Mouse (Mus musculus) brain, embryonic 14.5 days (tissue): Measurements from ENCODE around the gene Mkln1. TPM values are rescaled to one million over a fixed set of nuclear protein-coding genes. Genes with fewer than 3 reads are reported as not detected.

Source experiments
- DNase-seq: peaks from one replicate; pipeline ENCODE4 v3.0.0-alpha.2; 2011; ENCODE audit warnings: low read depth
- CTCF ChIP-seq: fragments of 200-500 bp; IDR thresholded peaks from 2 replicates; pipeline ENCODE4 v1.5.1; 2012; ENCODE audit warnings: inconsistent platforms, mild to moderate bottlenecking, moderate library complexity, borderline replicate concordance; ENCODE audit not compliant: insufficient read depth, insufficient read length; ENCODE audit errors: extremely low read depth
- POLR2A ChIP-seq: fragments of 200-500 bp; IDR thresholded peaks from 2 replicates; pipeline ENCODE4 v1.6.1; 2012; ENCODE audit warnings: mild to moderate bottlenecking, inconsistent platforms, borderline replicate concordance; ENCODE audit not compliant: poor library complexity, insufficient read depth, insufficient read length, severe bottlenecking; ENCODE audit errors: extremely low read depth
- polyA plus RNA-seq: library from polyadenylated mRNA; depleted of rRNA; stranded (reverse); fragments of >200 nt; gene quantifications from 2 replicates; pipeline ENCODE4 v1.2.3, GENCODE M21; 2012

Mkln1 gene
- polyA plus RNA-seq, 1 experiment, result 47.9 TPM

DNA sequence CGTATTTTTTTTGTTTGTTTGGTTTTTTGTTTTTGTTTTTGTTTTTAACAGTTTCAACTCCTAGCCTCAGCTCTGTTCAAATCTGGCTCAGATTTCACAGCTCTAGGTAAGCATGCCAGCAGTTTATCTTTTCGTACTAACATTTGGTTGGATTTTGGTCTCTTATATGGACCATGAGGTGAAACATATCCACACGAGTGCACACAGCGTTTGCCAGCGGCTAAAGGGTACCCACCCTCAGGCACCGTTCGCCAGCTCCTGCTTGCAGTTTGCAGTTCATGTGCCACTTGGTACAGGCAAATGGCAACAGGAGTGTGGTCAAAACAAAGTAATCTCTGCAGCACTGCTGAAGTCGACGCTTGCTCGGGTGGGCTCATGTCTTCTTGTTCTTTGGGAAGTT is 101.3 kb downstream of the Mkln1 start:
- no peak for TF ChIP-seq POLR2A
- TF ChIP-seq CTCF, result no peak
- DNase-seq, result no peak

DNA sequence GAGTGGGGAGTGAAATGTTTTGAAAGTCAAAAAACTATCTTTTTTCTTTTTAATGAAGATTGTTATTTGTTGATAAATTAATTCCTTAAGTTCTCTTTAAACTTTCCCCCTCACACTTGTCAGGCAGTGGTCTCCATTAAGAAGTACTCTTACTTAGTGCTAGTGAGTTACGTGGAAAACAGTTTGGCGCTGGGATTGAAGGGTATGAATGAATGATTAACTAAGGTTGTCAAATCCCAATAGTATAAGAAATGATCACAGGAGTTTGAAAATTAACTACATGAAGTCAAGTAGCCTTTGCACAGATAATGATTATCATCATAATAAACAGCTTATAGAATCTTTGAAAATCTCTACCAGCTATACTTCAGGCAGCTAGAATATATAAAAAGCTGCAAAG is 101.7 kb downstream of the Mkln1 start:
- DNase-seq, result no peak
- TF ChIP-seq CTCF, result no peak
- TF ChIP-seq POLR2A, result no peak

DNA sequence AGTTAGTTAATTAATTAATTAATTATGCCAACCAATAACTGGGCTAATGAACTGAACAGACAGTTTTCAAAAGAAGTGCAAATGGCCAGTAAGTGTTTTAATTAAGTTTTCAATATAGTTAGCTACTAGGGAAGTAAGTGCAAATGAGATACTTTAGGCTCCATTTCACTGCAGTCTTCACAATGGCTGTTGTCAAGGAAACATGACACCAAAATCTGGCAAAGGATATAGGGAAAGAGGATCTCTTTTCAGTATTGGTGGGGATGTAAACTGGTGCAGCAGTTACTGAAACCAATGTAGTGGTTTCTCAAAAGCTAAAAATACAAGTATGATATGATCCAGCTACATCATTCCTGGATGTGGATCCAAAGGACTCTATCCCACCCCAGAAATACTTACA is 102.2 kb downstream of the Mkln1 start:
- DNase-seq, result peak; percentile 62
- TF ChIP-seq CTCF, result no peak
- no peak for TF ChIP-seq POLR2A

DNA sequence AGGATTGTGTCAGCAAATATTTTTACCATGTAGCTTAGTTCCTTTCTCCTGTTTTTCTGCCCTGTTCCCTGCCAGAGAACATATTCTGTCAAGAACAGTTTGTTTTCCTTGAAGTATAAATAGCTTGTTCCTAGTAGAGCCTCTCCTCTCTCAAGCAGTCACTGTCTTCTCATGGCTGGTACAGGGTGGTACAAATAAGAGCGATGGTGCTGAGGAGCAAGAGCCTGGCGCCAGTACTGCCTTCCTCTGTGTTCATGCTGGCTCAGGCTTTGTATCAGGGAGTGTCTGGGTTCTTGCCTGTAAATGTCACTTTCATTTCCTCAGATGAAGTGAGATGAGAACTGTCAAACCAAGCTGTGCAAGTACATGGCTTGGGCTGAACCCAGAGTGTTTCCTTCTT is 104.1 kb downstream of the Mkln1 start:
- DNase-seq, result no peak
- TF ChIP-seq CTCF (no peak), POLR2A (no peak)

DNA sequence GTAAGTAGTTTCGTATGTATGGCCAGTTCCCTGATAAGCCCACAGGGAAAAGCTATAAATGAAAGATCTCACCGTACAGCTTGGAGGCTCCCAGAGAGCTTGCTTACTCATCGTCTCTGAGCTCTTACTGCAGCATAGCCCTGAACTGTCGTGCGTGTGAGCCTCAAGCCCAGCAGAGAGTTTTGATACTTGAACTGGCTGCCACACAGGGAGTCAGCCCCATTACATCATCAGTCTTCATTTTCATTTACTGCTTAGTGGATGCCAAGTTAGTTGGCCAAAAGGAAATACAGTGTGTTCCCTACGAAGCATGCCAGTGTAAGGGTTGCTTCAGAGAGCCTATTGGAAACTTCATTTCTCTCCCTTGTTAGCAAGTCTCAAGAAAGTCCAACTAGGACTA is 115.2 kb downstream of the Mkln1 start:
- TF ChIP-seq POLR2A (no peak), CTCF (no peak)
- peak; percentile 38 for DNase-seq

GRCm38 (mm10) chr6:31517681-31518337 is 119.3 kb downstream of the Mkln1 start:
- TF ChIP-seq POLR2A (no peak), CTCF (no peak)
- no peak for DNase-seq

DNA sequence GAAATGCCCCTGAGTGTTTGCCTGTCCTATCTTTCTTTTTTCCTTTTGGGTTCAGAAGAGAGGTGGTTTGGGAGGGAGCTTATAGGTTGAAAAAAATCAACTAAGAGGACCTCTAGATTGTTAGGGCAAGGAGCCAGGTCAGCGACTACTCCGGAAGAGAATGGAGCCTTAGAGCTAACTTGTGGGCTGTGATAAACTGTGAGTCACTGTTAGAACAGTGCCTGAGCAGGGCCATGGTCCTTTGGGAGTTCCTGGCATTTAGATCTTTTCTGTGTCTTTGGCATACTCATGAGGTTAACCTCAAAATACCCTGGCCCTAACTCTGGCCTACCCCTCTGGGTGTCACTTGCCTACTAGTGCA is 119.8 kb downstream of the Mkln1 start:
- DNase-seq, result no peak
- TF ChIP-seq POLR2A (no peak), CTCF (no peak)

- TF ChIP-seq POLR2A, result no peak
- TF ChIP-seq CTCF, result peak; percentile 70
- peak; percentile 53 for DNase-seq
Measured at GRCm38 (mm10) chr6:31519001-31519471, 120.5 kb downstream of the Mkln1 start.

- no peak for DNase-seq
- TF ChIP-seq CTCF, result no peak
- no peak for TF ChIP-seq POLR2A
Measured at GRCm38 (mm10) chr6:31520486-31521215, 122.1 kb downstream of the Mkln1 start.

DNA sequence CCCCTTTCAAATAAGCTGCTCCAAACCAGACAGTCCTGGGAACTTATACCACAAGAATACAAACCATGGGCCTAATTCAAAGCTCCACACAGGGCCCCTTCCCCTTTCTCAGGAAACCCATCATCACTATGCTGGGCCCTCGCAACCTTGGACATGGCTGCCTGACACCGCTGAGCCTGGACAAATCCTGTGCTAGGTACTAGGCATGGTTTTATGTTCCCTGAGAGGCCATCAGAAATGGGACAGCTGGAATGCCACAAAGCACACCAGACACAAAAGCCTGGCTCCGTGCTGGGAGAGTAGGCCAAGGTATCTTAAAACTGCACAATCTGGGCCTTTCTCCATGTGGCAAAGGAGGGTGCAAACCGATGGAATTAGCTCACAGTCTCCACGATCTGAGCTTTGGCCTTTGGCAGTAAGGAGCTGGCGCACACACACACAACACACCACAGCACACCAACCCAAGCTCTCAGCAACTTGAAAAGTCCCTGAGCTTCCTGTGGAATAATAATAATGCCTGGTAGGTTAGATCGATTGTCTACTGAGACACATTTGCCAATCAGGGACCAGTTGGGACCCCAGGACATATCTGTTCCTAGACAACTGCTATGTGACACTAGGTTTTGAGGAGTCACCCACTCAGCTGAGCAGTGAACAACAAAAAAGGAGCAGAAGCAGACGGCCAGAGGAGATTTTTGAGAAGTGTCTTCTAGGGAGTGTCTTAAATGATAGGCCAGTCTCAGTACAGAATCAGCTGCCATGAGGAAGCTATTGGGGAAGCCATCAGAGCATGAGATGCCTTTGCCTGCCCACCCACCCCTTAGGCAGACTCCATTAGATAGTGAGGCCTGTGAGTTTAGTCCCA is 123.2 kb downstream of the Mkln1 start:
- DNase-seq, result no peak
- no peak for TF ChIP-seq CTCF
- no peak for TF ChIP-seq POLR2A

- no peak for DNase-seq
- no peak for TF ChIP-seq POLR2A
- no peak for TF ChIP-seq CTCF
Measured at GRCm38 (mm10) chr6:31522478-31522877, 123.9 kb downstream of the Mkln1 start.

DNA sequence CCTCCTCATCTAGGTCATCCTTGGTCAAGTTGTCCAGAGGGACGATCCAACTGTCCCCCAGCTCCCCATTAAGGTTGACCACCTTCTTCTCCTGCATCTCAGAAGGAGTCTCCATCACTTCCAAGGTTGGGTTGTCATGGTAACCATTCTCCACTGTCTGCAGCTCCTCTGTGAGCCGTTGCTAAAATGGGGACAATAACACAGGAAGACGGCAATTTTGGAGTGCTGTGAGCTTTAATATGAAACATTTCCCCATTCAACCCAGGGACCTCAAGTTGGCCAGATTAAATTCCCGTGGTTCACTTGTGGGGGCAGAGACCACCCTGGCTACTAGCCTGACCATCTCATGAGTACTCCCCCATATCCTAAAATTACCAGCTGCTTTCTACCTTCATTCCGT is 124.5 kb downstream of the Mkln1 start:
- TF ChIP-seq CTCF (no peak), POLR2A (no peak)
- peak; percentile 49 for DNase-seq

GRCm38 (mm10) chr6:31523657-31524056 is 125.1 kb downstream of the Mkln1 start:
- no peak for TF ChIP-seq CTCF
- TF ChIP-seq POLR2A, result no peak
- no peak for DNase-seq
